Mouse (Mus musculus) limb, embryonic 14.5 days (tissue): Measurements from ENCODE around the gene Gm17087. TPM values are rescaled to one million over a fixed set of nuclear protein-coding genes. Genes with fewer than 3 reads are reported as not detected.
A peak's percentile ranks its signal among the peaks of the same experiment; 100 is the strongest.

Source experiments
- ATAC-seq: fragments of 200-750 bp; cut with Nextera tagmentation; 2 replicates; pipeline ENCODE4 v1.8.0; 2017; ENCODE audit warnings: low read depth, moderate number of reproducible peaks, moderate TSS enrichment; ENCODE audit not compliant: low FRiP score
- DNase-seq: peaks from one replicate; pipeline ENCODE4 v3.0.0-alpha.2; 2015; ENCODE audit warnings: low spot score
- H3K27ac ChIP-seq: fragments of 300-500 bp; sonication (generic); replicated peaks from 2 replicates; pipeline ENCODE4 v1.5.1; 2014; ENCODE audit warnings: low read depth, mild to moderate bottlenecking, low read length, moderate library complexity, mixed read lengths
- H3K27me3 ChIP-seq: fragments of 300-500 bp; sonication (generic); 2 replicates; pipeline ENCODE4 v1.6.1; 2014; ENCODE audit warnings: low read length, mixed read lengths; ENCODE audit not compliant: control insufficient read depth, insufficient read depth
- H3K36me3 ChIP-seq: fragments of 300-500 bp; sonication (generic); 2 replicates; pipeline ENCODE4 v1.6.1; 2014; ENCODE audit warnings: mild to moderate bottlenecking, low read length, moderate library complexity, mixed read lengths; ENCODE audit not compliant: control insufficient read depth, insufficient read depth
- H3K4me1 ChIP-seq: fragments of 300-500 bp; sonication (generic); 2 replicates; pipeline ENCODE4 v1.6.1; 2014; ENCODE audit warnings: antibody characterized with exemption, low read length, mixed read lengths; ENCODE audit not compliant: control insufficient read depth, insufficient read depth
- H3K4me2 ChIP-seq: fragments of 300-500 bp; sonication (generic); replicated peaks from 2 replicates; pipeline ENCODE4 v1.6.1; 2014; ENCODE audit warnings: low read depth, mild to moderate bottlenecking, low read length, moderate library complexity; ENCODE audit not compliant: severe bottlenecking
- H3K4me3 ChIP-seq: fragments of 300-500 bp; sonication (generic); replicated peaks from 2 replicates; pipeline ENCODE4 v1.5.1; 2014; ENCODE audit warnings: low read length
- H3K9ac ChIP-seq: fragments of 300-500 bp; sonication (generic); 2 replicates; pipeline ENCODE4 v1.6.1; 2014; ENCODE audit warnings: mild to moderate bottlenecking, low read depth, low read length, moderate library complexity; ENCODE audit not compliant: severe bottlenecking
- H3K9me3 ChIP-seq: fragments of 300-500 bp; sonication (generic); 2 replicates; pipeline ENCODE4 v1.6.1; 2016; ENCODE audit warnings: low read length; ENCODE audit not compliant: control insufficient read depth
- POLR2A ChIP-seq: fragments of 200-500 bp; IDR thresholded peaks from 2 replicates; pipeline ENCODE4 v1.8.0; 2012; ENCODE audit warnings: inconsistent platforms, mild to moderate bottlenecking, moderate library complexity, borderline replicate concordance; ENCODE audit not compliant: insufficient read depth, insufficient read length; ENCODE audit errors: extremely low read depth
- WGBS: fragments of 180-500 bp; shearing (Covaris S2); extraction: QIAGEN DNeasy Blood & Tissue Kit; methylation state at CpG from one replicate; pipeline ENCODE4 v1.1.7; 2014; 5-methylcytosine and 5-hydroxymethylcytosine counted together
- polyA plus RNA-seq, 2 experiments: library from polyadenylated mRNA; depleted of rRNA in 1 of 2; stranded (reverse) in 1 of 2; unstranded in 1 of 2; fragments of >200 nt; fragmentation: Nextera tagmentation in 1 of 2; extraction: Ambion mirVana in 1 of 2; gene quantifications; 2 replicates each; pipeline versions ENCODE4 v1.2.1 to v1.2.3; 2012 to 2014

The Gm17087 gene
- polyA plus RNA-seq, 2 experiments: not detected

- ATAC-seq: no peak
- TF ChIP-seq POLR2A: no peak
- no peaks in the 10 kb centered on the region for H3K9me3 ChIP-seq
- no peak overlapping the region for H3K4me3 ChIP-seq
- peaks cover 3% of the 10 kb centered on the region; the same call in 1 of the 2 replicates for H3K27me3 ChIP-seq
- WGBS: 71% methylated on average over 4 of the region's 4 CpGs
- no peaks in the 10 kb centered on the region for H3K4me1 ChIP-seq
- H3K27ac ChIP-seq: no peak overlapping the region
- no peak for DNase-seq
- no peak overlapping the region for H3K4me2 ChIP-seq
- no peaks in the 10 kb centered on the region for H3K36me3 ChIP-seq
- no peak overlapping the region for H3K9ac ChIP-seq
These were observed 34.1 kb downstream of the Gm17087 start for GRCm38 (mm10) chr17:8532609-8533008.

DNA sequence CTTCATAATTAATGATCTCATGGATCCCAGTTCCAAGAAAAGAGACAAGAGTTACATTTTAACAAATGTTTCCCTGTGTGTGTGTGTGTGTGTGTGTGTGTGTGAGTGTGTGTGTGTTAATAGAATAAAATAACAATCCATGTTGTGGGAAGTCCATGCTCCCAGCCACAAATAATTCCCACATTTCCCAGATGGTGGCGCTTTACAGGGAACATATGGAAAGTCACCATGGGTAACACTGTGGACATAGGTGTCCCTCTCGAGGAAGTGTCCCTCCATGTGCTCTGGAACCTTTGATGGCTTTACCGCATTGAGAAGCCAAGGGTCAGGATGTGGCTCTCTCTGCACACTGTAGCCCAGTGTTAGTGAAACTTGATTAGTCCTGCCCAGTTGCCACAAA, 38.1 kb downstream of the Gm17087 start:
- Histone ChIP-seq H3K4me1 (peaks cover 15% of the 10 kb centered on the region; the same call in 1 of the 2 replicates), H3K27ac (no peak overlapping the region), H3K36me3 (no peaks in the 10 kb centered on the region), H3K27me3 (peaks cover 37% of the 10 kb centered on the region), H3K9ac (no peak overlapping the region), H3K4me2 (no peak overlapping the region), H3K9me3 (no peaks in the 10 kb centered on the region), H3K4me3 (no peak overlapping the region)
- 88% methylated on average over 3 of the region's 3 CpGs for WGBS
- ATAC-seq (no peak), DNase-seq (no peak)
- TF ChIP-seq POLR2A: no peak

DNA sequence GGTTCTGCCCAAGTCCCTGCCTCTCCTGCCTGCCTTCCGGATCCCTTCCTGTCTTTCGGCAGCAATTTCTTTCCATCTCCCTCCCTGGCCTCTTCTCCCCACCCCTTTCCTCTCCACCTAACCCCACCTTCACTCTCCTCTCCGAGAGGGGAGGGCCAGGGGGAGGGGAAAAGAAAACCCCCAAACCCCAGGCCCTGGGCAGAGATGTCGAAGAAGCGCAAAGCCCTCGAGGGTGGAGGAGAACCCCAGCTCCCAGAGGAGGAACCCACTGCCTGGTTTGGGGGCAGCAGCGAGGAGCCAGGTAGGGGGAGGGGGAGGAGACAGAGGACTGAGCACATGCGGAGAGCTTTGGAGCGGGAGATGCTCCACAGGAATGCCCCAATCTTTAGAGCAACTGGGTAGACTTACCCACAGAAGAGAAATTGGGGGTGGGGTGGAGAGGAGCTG, 39.9 kb downstream of the Gm17087 start:
- Histone ChIP-seq H3K36me3 (no peaks in the 10 kb centered on the region), H3K9ac (no peak overlapping the region), H3K4me1 (peaks cover 15% of the 10 kb centered on the region; the same call in 1 of the 2 replicates), H3K27me3 (peaks cover 46% of the 10 kb centered on the region), H3K4me2 (0 out of 2 replicates have a peak overlapping the region, but pooled peaks have one; percentile 97), H3K27ac (no peak overlapping the region), H3K4me3 (peak overlapping the region; percentile 45; the same call in 1 of the 2 replicates), H3K9me3 (no peaks in the 10 kb centered on the region)
- WGBS: 12% methylated on average over 8 of the region's 9 CpGs
- TF ChIP-seq POLR2A: no peak
- DNase-seq (no peak), ATAC-seq (no peak)

- ATAC-seq (no peak), DNase-seq (no peak)
- Histone ChIP-seq H3K9me3 (no peaks in the 10 kb centered on the region), H3K9ac (peak overlapping the region; percentile 25; the same call in 1 of the 2 replicates), H3K4me2 (peak overlapping the region; percentile 97), H3K36me3 (no peaks in the 10 kb centered on the region), H3K4me1 (peaks cover 15% of the 10 kb centered on the region; the same call in 1 of the 2 replicates), H3K27me3 (peaks cover 46% of the 10 kb centered on the region), H3K27ac (no peak overlapping the region), H3K4me3 (peak overlapping the region; percentile 45)
- no peak for TF ChIP-seq POLR2A
- 4% methylated on average over 21 of the region's 21 CpGs for WGBS
These were observed 40.6 kb downstream of the Gm17087 start for GRCm38 (mm10) chr17:8525971-8526740.

DNA sequence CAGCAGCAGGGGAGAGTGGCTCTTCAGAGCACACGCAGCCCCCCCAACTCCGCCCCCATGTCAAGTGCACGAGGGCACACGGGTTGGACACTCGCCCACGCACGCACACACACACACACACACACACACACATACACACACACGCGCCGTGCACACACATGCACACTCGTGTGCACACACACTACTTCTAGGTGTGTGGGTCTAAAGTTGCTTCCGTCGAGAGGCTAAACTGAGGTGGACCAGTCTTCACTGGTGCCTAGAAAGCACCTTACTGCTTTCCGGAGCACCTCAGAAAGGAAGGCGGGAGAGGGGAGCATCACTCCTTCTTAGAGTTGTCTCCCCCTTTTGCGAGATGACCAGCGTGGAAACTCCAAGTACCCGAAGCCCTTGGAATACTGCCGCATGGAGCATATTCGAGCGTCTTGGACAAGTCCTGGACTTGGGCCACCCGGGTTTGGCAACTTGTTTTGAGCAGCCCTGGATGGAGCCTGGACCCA, 41.5 kb downstream of the Gm17087 start, which contains the start of gene Pde10a:
Gene Pde10a, plus strand, starts transcription at position 148 of the 497 bp plus-strand sequence.
- peak within 1 kb of the TSS; percentile 45 for H3K4me3 ChIP-seq
- peak within 1 kb of the TSS; percentile 97 for H3K4me2 ChIP-seq
- 4% methylated on average over 21 of the region's 22 CpGs for WGBS
- ATAC-seq: no peak
- H3K27me3 ChIP-seq: peaks cover 46% of the 10 kb centered on the region
- no peak for TF ChIP-seq POLR2A
- no peaks in the 10 kb centered on the region for H3K9me3 ChIP-seq
- DNase-seq: no peak
- no peaks in the 10 kb centered on the region for H3K36me3 ChIP-seq
- peaks cover 15% of the 10 kb centered on the region; the same call in 1 of the 2 replicates for H3K4me1 ChIP-seq
- H3K9ac ChIP-seq: peak within 1 kb of the TSS; percentile 25
- H3K27ac ChIP-seq: no peak within 1 kb of the TSS
